In genomic region chr17:83548501-83549233, GRCm38 (mm10) we compare ENCODE assay signal across 8 mouse cellular contexts. TPM values are rescaled to one million over a fixed set of nuclear protein-coding genes. Genes with fewer than 3 reads are reported as not detected.
DNase-seq lines count a peak whose midpoint lies in the region; ATAC-seq and TF ChIP-seq lines count a peak whose summit lies in the region.

No protein-coding gene starts in this region.

- H3K27ac ChIP-seq in intestine, postnatal 0 days (ENCODE audit: low read depth, low read length): no peak overlapping the region
- no peak overlapping the region for H3K27ac ChIP-seq in intestine, embryonic 15.5 days
- H3K27ac ChIP-seq in liver, adult 2 months (replicated peaks; ENCODE audit: insufficient read depth, low read depth, low read length): no peak overlapping the region

- H3K79me2 ChIP-seq in liver, adult 2 months (ENCODE audit: control insufficient read depth, insufficient read depth, low read length): no peaks in the 10 kb centered on the region

- H3K9me3 ChIP-seq in intestine, postnatal 0 days (ENCODE audit: control insufficient read depth): no peaks in the 10 kb centered on the region
- H3K9me3 ChIP-seq in intestine, embryonic 15.5 days: no peaks in the 10 kb centered on the region

- H3K4me1 ChIP-seq in intestine, postnatal 0 days (replicated peaks; ENCODE audit: control insufficient read depth, insufficient read depth, low read length): no peaks in the 10 kb centered on the region
- peaks cover 8% of the 10 kb centered on the region for H3K4me1 ChIP-seq in intestine, embryonic 15.5 days (replicated peaks)
- H3K4me1 ChIP-seq in liver, adult 2 months (ENCODE audit: control insufficient read depth, insufficient read depth, low read length): no peaks in the 10 kb centered on the region

- no peaks in the 10 kb centered on the region for H3K36me3 ChIP-seq in intestine, postnatal 0 days (ENCODE audit: control insufficient read depth, insufficient read depth)
- H3K36me3 ChIP-seq in intestine, embryonic 15.5 days: no peaks in the 10 kb centered on the region
- H3K36me3 ChIP-seq in liver, adult 2 months (ENCODE audit: control insufficient read depth, insufficient read depth, low read length): no peaks in the 10 kb centered on the region

- TF ChIP-seq POLR2A in liver, adult 2 months (IDR thresholded peaks at IDR 0.05; ENCODE audit: extremely low read depth, insufficient read depth, low read length): no peak

- no peak overlapping the region for H3K4me3 ChIP-seq in intestine, postnatal 0 days (ENCODE audit: low read depth, low read length)
- H3K4me3 ChIP-seq in intestine, embryonic 15.5 days (replicated peaks): no peak overlapping the region
- no peak overlapping the region for H3K4me3 ChIP-seq in liver, adult 2 months (ENCODE audit: insufficient read depth, low read depth, low read length)

- peaks cover 20% of the 10 kb centered on the region; the same call in 1 of the 2 replicates for H3K27me3 ChIP-seq in intestine, postnatal 0 days (replicated peaks; ENCODE audit: control insufficient read depth, insufficient read depth, low read length)
- peaks cover 15% of the 10 kb centered on the region for H3K27me3 ChIP-seq in intestine, embryonic 15.5 days (replicated peaks)
- H3K27me3 ChIP-seq in liver, adult 2 months (ENCODE audit: control insufficient read depth, insufficient read depth, low read length): no peaks in the 10 kb centered on the region

- TF ChIP-seq CTCF in intestine, postnatal 0 days (IDR thresholded peaks at IDR 0.05; ENCODE audit: low read depth): peak; percentile 40
- TF ChIP-seq CTCF in liver, adult 2 months (IDR thresholded peaks at IDR 0.05; ENCODE audit: low read depth, low read length): peak; percentile 21; the same call in 1 of the 2 replicates

- DNase-seq in R1 (ENCODE audit: low read depth, low spot score): peak; percentile 40
- no peak for DNase-seq in liver, adult 2 months (ENCODE audit: extremely low read depth, low read depth, low spot score)
- peak; percentile 53 for DNase-seq in right cerebral cortex, postnatal 14 days
- no peak for DNase-seq in MN1 (ENCODE audit: low spot score)
- no peak for DNase-seq in urinary bladder, postnatal 10 days (ENCODE audit: low spot score)

- 45% methylated on average over 12 of the region's 12 CpGs for WGBS in intestine, postnatal 0 days
- WGBS in intestine, embryonic 15.5 days: 44% methylated on average over 12 of the region's 12 CpGs
- WGBS in liver, adult 2 months: 67% methylated on average over 12 of the region's 12 CpGs

- ATAC-seq in intestine, postnatal 0 days: no peak
- no peak for ATAC-seq in intestine, embryonic 15.5 days
- ATAC-seq in common myeloid progenitor, adult 5-6 weeks (replicated peaks; ENCODE audit: low read depth, poor library complexity, severe bottlenecking): peak; percentile 88

- H3K4me2 ChIP-seq in intestine, postnatal 0 days (replicated peaks; ENCODE audit: low read depth): no peak overlapping the region
- H3K4me2 ChIP-seq in intestine, embryonic 15.5 days (replicated peaks): no peak overlapping the region

- no peak overlapping the region for H3K9ac ChIP-seq in intestine, postnatal 0 days (ENCODE audit: low read depth, low read length)
- no peak overlapping the region for H3K9ac ChIP-seq in intestine, embryonic 15.5 days
- no peak overlapping the region for H3K9ac ChIP-seq in liver, adult 2 months (ENCODE audit: low read depth, low read length)

RNA-seq across cellular contexts. Expression of gene Cox7a2l, which starts 31.5 kb away (rescaled TPM):
- 226 and 233 TPM in 2 replicates for polyA plus RNA-seq in intestine, postnatal 0 days (2015; fragmentation: Nextera tagmentation; extraction: Ambion mirVana)
- 181 and 186 TPM in 2 replicates for polyA plus RNA-seq in intestine, embryonic 15.5 days (2015; fragmentation: Nextera tagmentation; extraction: Ambion mirVana)
- total RNA-seq in common myeloid progenitor, adult 5-6 weeks (2017): 201 and 267 TPM in 2 replicates
- total RNA-seq in liver, adult 2 months (2014; rRNA removed): 184 and 203 TPM in 2 replicates
- polyA plus RNA-seq in liver, adult 2 months (2012; rRNA removed): 88.8 and 114 TPM in 2 replicates

Comparison
In these comparisons a context has a peak if more than half of its experiments do, and no peak if none do; other contexts are left out.
1. DNase-seq: peak in R1 (single experiment) and right cerebral cortex, postnatal 14 days (single experiment); none in liver, adult 2 months (single experiment), MN1 (single experiment) and urinary bladder, postnatal 10 days (single experiment).